Mouse (Mus musculus): ENCODE data around the gene Agpat2.

The Agpat2 gene

GRCm38 (mm10) chr2:26594934-26595724 is 9.1 kb downstream of the Agpat2 start:
- peak; percentile 49 for DNase-seq

GRCm38 (mm10) chr2:26594461-26594933 is 9.7 kb downstream of the Agpat2 start:
- no peak for DNase-seq

DNA sequence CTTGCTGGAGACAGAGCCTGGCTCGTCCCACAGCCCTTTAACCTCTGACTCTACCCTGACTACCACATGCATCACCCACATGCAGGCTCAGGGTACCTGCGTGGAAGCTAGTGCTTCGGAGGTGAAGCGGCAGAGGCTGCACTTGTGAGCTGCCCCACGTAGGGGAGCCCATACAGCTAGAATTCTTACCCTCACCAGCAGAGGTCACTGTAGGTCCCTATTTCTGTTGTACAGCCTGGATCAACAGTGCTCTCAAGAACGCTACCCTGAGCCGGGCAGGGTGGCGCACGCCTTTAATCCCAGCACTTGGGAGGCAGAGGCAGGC is 10.2 kb downstream of the Agpat2 start:
- peak; percentile 61 for DNase-seq

DNA sequence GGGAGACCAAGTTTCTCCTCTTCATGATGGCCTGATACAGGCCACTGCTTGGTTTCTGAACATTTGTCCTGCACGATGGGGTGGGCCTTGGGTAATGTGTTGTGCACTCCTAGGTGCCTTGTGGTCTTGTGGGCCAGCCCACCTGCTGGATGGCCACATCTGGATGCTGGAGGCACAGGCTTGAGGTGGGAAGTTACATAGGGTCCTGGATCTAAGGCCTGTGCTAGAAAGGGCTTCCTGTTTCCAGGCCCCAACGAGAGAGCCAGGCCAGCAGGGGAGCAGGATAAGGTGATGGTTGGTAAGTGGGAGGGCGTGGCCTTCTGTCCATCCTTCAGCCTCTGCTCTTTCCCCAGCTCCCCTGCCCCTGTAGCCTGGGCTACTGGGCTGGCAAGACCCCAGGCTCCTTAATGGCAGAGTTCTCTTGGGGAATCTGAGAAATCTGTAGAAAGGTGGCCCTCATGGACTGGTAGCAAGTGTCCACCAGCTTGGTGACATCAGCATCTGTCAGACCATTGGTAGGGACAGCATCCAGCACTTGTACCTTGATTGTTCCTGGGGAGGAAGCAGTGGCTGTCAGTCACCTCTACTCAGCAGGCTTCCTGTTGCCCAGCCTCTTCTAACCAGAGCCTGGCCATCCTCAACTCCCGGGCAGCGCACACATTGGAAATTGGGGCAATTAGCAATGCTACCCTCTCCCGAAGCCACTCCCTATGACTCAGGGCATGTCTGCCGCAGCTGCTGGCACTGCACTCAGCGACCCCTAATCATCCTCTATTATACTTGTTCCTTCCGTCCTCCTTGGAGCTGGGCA is 10.8 kb downstream of the Agpat2 start:
- DNase-seq = no peak

- no peak for DNase-seq
Observed at GRCm38 (mm10) chr2:26591416-26591815, 12.8 kb downstream of the Agpat2 start.

GRCm38 (mm10) chr2:26590962-26591361 is 13.3 kb downstream of the Agpat2 start:
- no peak for DNase-seq

DNA sequence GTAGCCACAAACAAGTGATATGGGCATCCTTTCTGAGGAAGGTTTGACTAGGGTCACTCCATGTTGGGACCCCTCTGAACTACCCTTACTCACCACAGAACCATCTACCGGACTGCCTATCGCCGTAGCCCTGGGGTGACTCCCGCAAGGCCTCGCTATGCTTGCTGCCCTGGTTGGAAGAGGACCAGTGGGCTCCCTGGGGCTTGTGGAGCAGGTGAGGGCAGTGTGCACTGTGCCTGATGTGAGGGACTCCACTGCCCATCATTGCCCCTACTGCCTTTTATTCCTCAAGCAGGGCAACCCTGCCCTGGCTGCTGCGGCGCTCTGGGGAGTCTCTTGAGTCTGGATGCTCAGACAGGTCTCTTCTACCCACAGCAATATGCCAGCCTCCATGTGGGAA is 13.9 kb downstream of the Agpat2 start:
- DNase-seq = no peak

- no peak for DNase-seq
Observed at GRCm38 (mm10) chr2:26589284-26589683, 14.9 kb downstream of the Agpat2 start.

GRCm38 (mm10) chr2:26588573-26588972 is 15.6 kb downstream of the Agpat2 start:
- no peak for DNase-seq

DNA sequence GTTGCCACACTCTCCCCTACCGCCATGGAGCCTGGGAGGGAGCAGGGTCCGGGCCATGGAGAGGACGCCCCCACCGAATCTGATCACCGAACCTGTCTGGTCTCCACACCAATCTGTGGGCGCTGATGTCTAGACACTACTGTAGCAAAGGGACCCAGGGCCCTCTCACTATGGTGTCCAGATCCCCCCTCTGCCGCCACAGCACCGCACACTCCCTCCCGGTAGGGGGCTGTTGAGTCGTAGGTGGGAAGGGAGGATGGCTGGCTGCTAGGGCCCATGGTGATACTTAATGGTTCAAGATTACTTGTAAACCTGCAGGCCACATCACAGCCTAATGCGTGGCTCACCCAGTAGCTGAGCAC is 17.2 kb downstream of the Agpat2 start:
- no peak for DNase-seq

GRCm38 (mm10) chr2:26586294-26587043 is 17.7 kb downstream of the Agpat2 start, which contains the start of gene Gm20532:
Gene Gm20532, plus strand, starts transcription at chr2:26586639.
- DNase-seq = peak; percentile 78

GRCm38 (mm10) chr2:26585713-26586112 is 18.5 kb downstream of the Agpat2 start:
- DNase-seq = no peak

DNA sequence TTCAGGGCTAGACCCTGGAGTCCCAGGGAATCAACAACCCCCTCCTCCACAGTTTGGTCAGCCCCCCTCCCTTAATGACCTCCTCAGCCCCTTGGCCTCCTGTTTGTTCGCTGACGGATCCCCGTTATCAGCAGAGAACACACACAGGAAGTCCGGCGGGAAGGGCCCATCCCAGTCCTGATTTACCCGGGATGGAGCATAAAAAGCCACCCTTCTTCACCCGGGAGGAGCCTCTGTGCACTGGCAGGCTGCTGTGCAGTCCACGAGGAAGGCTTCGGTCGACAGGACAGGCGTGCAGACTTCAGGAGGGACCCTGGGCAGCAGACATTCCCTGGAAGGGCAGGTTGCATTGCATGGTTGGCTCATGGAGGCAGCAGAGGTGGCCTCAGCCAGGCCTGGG is 20.6 kb downstream of the Agpat2 start:
- peak; percentile 41 for DNase-seq

DNA sequence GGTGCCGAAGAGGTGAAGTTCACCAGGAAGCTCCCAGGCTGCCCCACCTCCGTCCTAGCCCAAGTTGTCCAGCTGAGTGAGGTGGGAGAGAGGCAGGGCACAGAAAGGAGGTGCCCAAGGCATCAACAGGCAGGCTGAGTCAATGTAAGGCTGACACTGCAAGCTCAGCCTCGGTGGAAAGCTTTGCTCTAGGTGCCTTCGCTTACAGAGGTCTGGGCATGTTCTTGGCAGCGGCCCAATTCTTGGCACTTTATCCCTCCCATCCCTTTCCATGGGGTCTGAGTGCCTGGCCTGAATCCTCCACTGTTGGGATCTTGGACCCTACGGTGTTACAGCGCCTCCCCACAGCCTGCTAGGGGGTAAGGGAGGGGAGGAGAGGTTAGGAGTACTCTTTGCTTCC is 21.5 kb downstream of the Agpat2 start:
- no peak for DNase-seq

GRCm38 (mm10) chr2:26582203-26582602 is 22.0 kb downstream of the Agpat2 start:
- DNase-seq = no peak

DNA sequence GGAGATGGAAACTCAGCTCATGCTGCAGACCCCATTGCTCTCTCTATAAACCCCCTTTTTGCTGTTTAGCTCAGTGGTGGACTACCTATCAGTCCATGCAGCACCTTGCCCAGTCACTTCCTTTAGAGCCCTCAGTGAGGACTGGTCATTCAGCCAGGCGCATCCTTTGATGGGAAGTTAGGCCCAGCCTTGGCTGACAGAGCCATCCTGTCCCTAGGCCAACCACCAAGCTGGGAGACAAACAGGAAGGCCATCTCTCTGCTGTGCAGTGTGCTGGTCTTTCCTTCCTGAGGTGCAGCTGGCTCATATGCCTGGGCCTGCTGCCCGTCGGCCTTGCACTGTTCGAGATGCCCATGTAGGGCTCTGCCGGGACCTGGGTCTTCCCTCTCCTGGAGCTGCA is 23.5 kb downstream of the Agpat2 start:
- DNase-seq = no peak

GRCm38 (mm10) chr2:26579714-26580113 is 24.5 kb downstream of the Agpat2 start, which contains the start of gene Egfl7:
Gene Egfl7, plus strand, starts transcription at chr2:26580014.
- DNase-seq = no peak

GRCm38 (mm10) chr2:26578369-26578768 is 25.8 kb downstream of the Agpat2 start:
- DNase-seq = no peak

DNA sequence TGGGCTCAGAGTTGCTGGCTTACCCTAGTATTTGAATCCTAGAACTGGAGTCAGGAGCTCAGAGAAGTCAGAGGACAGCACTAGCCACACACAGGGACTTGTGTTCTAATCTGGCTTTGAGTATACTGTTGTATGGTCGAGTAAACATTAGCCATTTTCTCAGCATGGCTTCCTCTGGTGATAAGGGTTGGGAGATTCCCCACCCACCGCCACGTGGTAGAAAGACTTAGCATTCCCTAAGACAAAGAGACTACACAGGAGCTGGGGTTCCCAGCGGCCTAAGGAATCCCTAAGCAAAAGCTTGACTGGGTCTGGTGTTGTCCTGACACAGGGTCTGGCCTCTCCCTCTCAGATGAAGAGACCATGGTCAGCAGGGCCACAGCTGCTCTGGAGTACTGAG is 27.8 kb downstream of the Agpat2 start:
- peak; percentile 39 for DNase-seq

DNA sequence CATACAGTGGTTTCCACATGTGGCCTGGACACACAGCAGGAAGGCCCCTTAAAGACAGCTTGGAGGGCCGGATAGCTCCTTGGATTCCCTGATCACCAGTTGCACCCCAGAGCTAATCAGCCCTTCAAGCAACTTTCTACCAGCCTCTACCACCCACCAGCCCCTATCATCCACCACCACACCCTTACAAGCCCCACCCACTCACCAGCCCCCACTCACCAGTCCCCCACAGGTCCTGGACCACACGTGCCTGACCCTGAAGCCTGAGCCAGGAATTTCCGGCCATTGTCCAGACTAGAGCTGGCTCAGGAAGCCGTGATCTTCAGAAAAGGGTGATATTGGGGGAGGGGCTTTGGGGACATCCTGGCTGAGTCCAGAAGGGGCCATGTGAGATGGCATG is 28.4 kb downstream of the Agpat2 start:
- DNase-seq = peak; percentile 81

GRCm38 (mm10) chr2:26575378-26575777 is 28.8 kb downstream of the Agpat2 start:
- DNase-seq = peak; percentile 30

DNA sequence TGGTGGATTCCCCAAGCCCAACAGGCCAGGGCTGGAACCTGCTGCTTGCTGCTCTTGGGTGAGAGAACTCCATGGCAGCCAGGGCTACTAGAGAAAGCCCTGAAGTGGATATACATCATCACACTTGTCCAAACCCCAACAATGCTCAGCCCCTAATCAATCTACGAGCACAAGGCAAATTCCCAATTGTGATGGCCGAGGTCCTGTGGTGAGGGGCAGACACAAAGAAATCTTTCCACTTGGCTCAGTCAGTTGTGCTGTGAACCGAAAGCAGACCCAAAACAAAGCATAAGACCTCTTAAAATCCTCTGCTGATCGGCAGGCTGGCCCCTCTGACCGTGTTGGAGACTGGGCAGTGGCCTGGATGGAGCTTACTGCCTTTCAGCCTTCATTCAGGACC is 29.4 kb downstream of the Agpat2 start:
- DNase-seq = peak; percentile 3

- no peak for DNase-seq
Observed at GRCm38 (mm10) chr2:26573807-26574206, 30.4 kb downstream of the Agpat2 start.
